Mouse (Mus musculus): ENCODE measurements at regions not wholly inside any gene's neighbourhood (a gene's known extent, or its start where the extent isn't known, plus 50 kb on each side); places are given as distances from the start of the nearest gene placed in this dataset.

DNA sequence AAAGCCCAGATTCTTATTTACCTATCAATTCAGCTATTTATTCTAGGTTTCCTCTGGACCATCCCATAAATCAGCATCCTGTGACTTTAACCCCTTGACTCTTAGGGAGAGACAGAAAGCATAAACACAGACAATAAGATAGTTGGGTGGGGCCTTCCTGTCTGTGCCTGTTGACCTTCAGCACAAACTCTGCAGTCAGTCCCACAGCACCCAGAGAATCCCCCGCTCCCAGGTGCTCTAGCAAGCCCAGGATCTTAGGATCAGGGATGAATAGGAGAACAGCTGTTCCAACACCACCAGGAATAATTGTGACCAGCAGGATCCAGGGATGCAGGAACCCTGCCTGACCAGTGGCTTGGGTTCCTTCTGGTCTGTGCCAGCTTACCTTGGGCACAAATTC lies 107.8 kb downstream of the Basp1 start:
- DNase-seq (ENCODE audit: low spot score): no peak

GRCm38 (mm10) chr15:25303379-25303778 lies 110.2 kb downstream of the Basp1 start:
- no peak for DNase-seq (ENCODE audit: low spot score)

GRCm38 (mm10) chr15:25302671-25303294 lies 110.8 kb downstream of the Basp1 start:
- no peak for DNase-seq (ENCODE audit: low spot score)

DNA sequence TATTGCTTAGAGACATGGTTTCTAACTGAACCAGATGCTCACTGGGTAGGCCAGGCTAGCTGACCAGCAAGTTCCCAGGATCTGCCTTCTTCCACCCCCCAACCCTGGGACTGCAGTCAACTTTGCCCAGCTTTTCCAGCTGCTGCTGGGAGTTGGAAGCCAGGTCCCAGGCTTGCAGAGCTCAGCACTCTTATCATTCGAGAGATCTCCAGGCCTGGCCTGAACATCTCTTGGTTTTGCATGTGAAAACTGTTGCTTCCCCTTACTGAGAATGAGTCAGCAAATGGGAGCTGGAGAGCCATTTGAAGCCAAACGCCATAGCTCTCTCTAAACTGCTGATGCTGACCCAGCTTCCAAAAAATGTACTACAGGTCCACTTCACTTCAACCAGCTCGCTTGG lies 111.8 kb downstream of the Basp1 start:
- no peak for DNase-seq (ENCODE audit: low spot score)

DNA sequence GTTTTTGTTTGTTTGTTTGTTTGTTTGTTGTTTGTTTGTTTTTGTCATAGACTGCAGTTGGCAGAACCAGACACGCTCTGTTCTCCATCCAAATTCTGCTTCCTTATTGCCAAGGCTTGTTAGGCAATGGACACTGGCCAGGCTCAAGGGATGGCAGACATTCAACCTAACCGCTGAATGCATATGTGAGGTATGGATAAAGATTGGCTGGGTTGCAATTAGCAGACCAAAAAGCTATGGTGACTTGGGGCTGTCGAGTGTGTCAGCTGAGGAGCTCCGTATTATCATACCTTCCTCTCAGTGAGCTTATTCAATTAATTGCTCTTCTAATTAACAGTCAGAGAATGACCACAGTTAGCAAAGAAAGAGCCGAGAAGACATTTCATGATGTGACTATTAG lies 116.3 kb downstream of the Basp1 start:
- no peak for DNase-seq (ENCODE audit: low spot score)

DNA sequence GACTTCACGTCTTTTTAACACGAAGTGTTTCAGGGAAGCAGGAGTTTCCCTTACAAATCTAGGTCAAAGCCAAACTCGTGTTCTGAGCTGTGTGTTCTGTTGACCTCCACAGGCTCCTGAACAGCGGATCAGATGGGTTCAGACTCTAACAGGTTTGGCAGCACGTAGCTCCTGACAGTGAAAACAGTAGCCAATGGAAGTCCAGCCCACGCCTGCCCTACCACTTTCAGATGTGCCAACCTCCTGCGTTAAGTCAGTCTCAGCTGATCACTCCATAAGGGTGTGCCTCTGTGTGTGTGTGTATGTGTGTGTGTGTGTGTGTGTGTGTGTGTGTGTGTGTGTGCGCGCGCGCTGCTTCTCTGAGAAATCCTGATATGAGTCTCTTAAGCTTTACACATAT lies 116.8 kb downstream of the Basp1 start:
- no peak for DNase-seq (ENCODE audit: low spot score)

DNA sequence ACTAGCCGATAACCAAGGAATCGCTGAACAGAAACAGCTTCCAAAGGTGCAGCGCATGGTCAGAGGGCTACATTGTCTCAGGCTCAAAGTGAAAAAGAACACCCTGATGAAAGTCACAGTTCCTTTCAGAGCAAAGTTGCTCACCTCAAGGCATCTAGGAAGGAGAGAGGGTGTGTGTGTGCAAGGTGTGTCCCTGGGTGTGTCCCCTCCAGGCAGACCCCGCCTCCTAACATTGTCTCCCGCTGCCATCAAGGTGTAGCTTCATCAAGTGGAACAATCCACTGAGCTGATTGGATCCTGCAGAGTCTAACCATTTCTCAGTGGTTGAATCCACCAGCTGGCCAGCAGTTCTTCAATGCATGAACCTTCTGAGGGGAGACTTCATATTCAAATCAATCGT lies 117.8 kb downstream of the Basp1 start:
- no peak for DNase-seq (ENCODE audit: low spot score)

DNA sequence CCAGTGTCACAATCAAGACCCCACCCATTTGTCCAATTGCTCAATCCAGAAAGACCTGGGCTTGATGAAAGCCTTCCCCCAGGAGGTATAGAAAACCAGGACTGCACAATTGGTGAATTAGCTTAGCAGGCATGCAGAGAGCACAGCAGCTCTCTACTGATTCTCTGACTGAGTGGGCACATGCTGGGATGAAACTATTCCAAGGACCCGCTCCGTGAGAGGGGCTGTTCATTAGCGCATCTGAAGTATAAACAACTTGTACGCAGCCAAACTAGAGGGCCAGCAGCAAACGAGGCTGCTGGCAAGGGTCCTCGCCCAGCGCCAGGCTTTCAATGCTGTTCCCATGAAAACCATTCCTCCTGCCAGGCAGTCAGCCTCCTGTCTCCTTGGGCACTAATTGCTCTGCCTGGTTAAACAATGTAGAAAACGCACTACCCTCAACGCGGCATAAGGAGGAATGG lies 122.3 kb downstream of the Basp1 start:
- no peak for DNase-seq (ENCODE audit: low spot score)

DNA sequence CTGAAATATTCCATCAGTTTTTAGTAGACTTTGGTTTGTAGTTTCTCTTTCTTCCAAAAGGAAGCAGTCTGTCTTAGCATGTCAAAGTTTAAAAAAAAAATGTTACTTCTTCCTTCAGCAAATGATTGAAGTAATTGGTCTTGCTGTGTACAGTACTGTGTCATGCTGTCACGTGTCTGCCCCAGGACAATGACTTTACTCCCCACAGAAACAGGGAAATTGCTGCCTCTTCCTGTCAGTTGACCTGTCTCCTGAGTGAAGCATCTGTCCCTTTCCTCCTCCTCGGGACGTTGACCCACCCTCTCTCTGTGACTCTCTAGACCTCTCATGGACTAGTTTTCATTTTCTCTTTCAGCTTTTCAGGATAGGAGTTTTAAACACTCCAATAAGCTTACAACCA lies 125.7 kb downstream of the Basp1 start:
- no peak for DNase-seq (ENCODE audit: low spot score)

DNA sequence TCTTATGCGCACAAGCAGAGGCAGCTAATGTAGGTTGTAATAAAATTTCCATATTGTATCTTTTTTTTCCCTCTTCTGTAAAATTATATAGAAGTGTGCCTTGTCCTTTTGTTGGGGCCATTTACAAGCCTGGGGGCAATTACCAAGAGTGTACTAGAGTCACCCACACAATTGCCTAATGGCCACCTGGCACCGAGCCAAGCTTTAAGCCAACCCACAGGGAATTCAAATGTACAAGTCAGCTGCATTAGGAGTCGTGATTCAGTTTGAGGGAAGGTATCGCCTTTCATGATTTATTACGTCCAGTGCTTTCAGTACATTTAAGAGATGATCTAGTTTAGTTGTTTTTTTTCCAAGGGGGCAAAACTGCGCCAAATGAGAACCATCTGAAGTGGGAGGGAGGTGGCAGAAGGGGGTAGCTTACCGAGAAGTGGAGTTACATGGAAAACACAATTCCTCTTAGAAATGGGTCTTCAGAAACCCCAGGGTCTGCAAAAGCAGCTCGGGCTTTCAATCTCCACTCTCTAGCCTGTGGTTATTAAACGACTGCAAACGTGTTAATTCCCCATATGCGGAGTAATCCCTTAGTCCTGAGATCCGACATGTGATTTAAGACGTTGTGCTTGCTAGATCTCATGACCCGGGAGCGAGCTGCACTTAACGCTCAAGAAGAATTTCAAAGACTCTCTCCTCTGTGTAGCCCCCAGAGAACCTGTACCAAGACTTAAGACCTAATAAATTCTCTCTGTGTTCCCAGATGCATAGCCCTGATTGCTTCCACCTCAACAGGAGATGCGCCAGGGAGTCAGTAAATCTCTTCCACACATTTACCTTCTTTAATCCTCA lies 129.0 kb downstream of the Basp1 start:
- no peak for DNase-seq (ENCODE audit: low spot score)

DNA sequence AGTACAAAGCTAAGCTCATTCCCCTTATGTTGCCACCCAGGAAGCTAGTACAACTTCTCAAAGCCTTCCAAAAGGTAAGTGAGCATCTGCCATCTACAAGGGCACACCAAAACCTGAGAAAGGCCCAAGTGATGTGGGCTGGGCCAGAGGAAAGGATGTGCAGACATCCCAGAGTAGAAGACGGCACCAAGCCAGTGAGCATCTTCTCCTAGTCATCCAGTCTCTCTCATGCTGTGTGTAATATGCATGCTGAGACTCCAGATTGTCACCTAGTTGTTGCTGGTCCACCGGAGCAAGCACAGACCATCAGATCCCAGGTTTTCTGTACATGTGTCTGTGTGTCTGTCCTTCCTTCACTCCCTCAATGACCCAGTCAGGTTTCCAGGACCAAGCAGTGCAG lies 129.9 kb downstream of the Basp1 start:
- DNase-seq (ENCODE audit: low spot score): no peak

DNA sequence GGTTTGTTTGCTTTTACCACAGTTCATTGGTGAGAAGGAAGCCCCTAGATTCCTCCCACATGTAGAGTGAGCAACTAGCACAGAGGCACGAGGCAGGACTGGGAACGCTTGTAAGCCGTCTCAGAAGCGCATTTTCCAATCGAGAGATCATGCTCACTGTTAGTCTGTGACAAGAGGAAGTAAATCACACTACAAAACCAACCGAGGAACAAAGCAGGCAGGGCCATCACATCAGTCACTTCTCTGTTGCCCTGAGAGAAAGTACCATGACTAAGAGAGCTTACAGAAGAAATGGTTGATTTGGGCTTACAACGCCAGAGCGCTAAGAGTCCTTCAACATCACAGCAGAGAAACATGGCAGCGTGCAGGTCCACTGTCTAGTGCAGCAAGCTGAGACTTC lies 131.2 kb downstream of the Basp1 start:
- DNase-seq (ENCODE audit: low spot score): no peak

- no peak for DNase-seq (ENCODE audit: low spot score)
Observed at GRCm38 (mm10) chr15:25281942-25282341, 131.6 kb downstream of the Basp1 start.

GRCm38 (mm10) chr15:25278317-25279156 lies 135.0 kb downstream of the Basp1 start:
- no peak for DNase-seq (ENCODE audit: low spot score)

DNA sequence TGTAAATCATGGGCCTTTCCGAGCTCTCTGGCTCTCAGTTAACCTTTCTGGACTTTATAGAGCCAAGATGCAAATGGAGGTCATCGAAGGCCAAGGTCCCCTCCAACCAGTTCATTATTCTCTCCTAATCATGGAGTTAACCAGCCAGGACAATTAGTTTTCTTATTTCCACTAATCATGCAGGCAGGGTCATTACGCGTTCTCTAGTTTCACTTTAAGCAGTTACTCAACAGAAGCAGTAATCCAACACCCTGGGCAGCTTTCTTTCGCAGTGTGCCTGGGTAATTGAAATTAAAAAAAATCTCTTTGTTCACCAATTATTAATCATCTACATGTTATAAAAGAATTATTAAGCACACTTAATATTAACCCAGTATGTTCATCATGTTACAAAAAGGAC lies 137.3 kb downstream of the Basp1 start:
- DNase-seq (ENCODE audit: low spot score): no peak

DNA sequence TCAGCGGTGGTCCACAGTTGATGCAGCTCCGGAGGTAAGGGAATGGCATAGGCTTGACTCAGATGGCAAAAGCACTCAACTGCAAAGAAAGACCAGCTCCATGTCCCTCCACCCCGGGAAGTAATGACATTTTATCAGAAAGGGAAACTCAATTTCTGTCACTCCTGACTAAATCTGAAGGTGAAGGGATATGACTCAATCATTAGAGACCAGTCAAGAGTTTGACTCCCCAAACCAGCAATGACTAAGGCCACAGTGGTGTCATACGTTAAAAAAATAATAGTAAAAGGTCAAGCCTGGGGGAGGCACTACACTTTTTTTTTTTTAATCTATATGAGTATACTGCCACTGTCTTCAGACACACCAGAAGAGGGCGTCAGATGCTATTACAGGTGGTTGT lies 141.7 kb downstream of the Basp1 start:
- DNase-seq (ENCODE audit: low spot score): no peak

DNA sequence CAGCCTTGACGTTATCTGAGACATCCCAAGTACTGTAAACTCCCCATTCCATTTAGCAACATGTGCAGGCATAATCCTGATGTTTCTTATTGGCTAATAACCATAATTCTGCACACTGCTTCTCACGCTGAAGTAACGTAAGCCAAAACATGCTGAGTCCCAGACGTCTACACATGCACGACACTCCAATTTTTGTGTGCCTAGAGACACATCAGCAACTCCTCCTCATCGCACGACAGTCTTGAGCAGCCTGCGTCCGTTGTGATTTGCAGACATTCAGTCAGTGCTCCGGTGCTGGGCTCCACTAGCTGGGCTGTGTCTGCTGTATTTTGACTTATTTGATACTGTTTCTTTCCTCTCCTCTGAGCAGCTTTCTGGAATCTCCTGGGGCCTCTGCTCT lies 143.2 kb downstream of the Basp1 start:
- no peak for DNase-seq (ENCODE audit: low spot score)

DNA sequence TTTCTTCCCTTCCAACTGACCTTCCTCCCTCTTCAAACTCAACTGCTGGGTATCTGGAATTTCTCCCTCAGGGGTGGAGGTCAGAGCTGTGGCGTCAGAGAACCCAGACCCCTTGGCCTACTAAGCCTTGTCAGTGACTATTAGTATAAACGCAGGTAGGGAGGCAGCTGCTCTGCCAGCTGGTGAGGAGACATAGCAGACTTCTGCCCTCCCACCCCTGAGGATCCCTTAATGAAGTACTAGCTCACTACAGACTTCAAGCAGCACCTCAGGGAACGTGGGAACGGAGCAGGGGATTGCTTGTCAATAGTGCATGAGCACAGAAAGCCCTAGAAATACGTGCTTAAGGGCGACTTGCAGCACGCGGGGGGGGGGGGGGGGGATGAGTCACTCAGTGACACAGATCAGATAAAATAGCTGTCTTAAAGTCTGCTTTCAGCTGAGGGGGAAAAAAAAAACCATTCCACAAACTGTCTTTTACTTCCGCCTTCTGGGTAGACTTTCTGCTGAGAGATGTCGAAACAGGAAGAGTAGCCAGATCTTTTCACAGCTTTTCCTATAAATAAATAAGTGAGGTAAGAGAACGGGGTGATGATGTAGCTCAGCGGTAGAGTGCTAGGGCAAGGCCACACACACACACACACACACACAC lies 144.1 kb downstream of the Basp1 start:
- DNase-seq (ENCODE audit: low spot score): peak; percentile 29

DNA sequence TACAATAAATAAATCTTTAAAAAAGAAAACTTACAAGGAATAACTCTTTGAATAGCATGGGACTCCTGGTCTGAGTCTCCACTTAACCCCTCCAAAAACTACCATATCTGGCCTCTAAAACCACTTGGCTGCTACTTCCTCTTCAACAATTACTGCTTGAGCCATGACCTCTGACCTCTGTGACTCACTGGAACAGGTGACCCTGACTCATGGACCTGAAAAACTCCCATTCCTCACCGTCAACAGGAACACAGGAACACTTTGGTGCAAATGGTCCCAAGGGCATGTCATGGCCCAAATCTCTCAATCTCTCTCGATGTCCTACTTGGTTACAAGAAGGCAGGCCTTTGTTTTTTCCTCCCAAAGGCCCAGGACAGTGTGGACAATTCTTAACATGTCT lies 145.1 kb downstream of the Basp1 start:
- DNase-seq (ENCODE audit: low spot score): no peak

DNA sequence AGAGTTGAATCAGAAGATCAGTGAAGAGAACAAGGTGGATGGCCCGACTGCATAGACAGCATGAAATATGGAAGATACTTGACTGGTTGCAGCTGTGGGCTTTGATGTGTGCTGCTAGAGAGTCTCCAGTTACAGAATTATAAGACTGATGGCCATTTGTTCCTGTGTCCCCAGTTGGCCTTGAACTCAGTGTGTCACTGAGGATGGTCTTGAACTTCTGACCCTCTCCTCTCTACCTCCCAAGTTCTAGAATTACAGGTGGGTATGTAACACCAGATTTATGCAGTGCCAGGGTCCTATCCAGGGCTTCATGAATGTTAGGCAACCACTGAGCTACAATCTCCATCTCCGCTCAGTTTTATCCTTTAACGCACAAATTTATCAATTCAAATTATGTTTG lies 146.1 kb downstream of the Basp1 start:
- DNase-seq (ENCODE audit: low spot score): no peak

DNA sequence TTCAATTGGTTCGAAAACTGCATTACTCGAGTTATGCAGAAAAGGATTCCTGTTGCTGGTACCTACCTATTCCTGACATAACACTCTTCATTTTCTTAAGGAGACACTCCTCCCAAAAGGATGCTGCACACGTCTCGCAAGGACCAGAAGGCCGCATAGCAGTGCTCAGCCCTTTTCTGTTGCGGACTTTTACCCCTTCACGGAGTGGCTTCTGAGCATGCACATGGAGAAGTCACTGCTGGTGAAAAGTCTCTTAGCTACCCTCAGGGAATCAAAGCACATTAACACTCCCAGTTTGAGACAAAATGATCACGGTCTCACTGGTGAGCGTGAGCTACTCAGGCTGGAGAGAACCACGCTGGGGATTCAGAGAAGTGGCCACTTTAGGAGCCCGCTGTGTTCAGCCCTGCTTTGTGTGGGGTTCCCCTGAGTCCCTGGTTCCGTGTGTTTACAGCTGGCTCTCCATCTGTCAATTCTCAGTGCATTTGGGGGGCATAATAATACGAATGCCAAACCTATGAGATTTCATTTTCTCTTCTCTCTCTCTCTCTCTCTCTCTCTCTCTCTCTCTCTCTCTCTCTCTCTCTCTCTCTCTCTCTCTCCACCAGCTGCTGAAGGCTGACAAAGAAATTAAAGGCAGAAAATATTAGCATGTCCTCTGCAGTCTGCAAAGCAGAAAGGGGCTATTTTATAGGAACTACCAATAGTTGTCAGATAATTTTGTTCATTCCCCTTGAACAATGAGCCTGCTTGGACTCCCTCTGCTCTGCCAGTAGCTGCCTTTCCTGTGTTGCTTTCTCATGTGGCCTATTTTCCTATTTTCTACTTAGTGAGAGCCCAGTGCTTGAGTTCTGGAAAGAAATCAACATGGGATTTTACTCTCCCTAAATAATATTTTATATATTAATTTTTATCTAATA lies 160.7 kb downstream of the Basp1 start:
- no peak for DNase-seq (ENCODE audit: low spot score)
